Mouse (Mus musculus): ENCODE data around the gene Clstn1.

DNA sequence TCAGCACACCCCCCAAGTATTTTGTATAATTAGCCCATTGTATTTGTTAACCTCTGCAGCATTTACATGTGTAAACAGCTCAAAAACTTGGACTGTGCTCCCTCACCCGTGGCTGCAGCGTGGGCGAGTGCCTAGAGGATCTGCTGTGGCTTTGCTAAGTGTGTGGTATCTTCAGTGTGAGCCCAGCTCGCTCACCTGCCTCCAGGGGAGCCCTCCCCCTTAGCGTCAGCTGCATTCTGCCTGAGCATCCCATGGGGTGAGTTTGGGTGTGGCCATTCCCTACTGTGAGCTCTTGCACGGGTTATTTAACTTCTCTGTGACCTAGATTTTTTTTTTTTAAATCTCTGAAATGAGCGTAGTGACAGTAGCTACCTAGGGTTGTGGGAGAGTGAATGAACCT lies 16.0 kb downstream of the Clstn1 start:
- TF ChIP-seq POLR2A (IDR thresholded peaks at IDR 0.05; ENCODE audit: insufficient read depth, low read depth, low read length) (no peak), CTCF (IDR thresholded peaks at IDR 0.05) (no peak)

Data from heart, adult 2 months (tissue).